Mouse (Mus musculus) embryonic facial prominence, embryonic 13.5 days (tissue): ENCODE measurements around the gene Ube2b. TPM values are rescaled to one million over a fixed set of nuclear protein-coding genes. Genes with fewer than 3 reads are reported as not detected.

Experiments
- ATAC-seq: fragments of 200-750 bp; cut with Nextera tagmentation; 2 replicates; pipeline ENCODE4 v1.8.0; 2017; ENCODE audit warnings: low read depth; ENCODE audit not compliant: insufficient number of reproducible peaks, insufficient read depth, low FRiP score, low TSS enrichment
- H3K27ac ChIP-seq: fragments of 300-500 bp; sonication (generic); 2 replicates; pipeline ENCODE4 v1.5.1; 2015; ENCODE audit warnings: moderate library complexity, mild to moderate bottlenecking, inconsistent platforms
- H3K27me3 ChIP-seq: fragments of 300-500 bp; sonication (generic); 2 replicates; pipeline ENCODE4 v1.6.1; 2015; ENCODE audit warnings: mild to moderate bottlenecking, inconsistent platforms
- H3K36me3 ChIP-seq: fragments of 300-500 bp; sonication (generic); 2 replicates; pipeline ENCODE4 v1.6.1; 2015; ENCODE audit warnings: mild to moderate bottlenecking, inconsistent platforms
- H3K4me1 ChIP-seq: fragments of 300-500 bp; sonication (generic); 2 replicates; pipeline ENCODE4 v1.6.1; 2015; ENCODE audit warnings: inconsistent platforms
- H3K4me2 ChIP-seq: fragments of 300-500 bp; sonication (generic); 2 replicates; pipeline ENCODE4 v1.6.1; 2015; ENCODE audit warnings: moderate library complexity, mild to moderate bottlenecking, inconsistent platforms
- H3K4me3 ChIP-seq: fragments of 300-500 bp; sonication (generic); 2 replicates; pipeline ENCODE4 v1.5.1; 2015; ENCODE audit warnings: mild to moderate bottlenecking, inconsistent platforms
- H3K9ac ChIP-seq: fragments of 300-500 bp; sonication (generic); 2 replicates; pipeline ENCODE4 v1.6.1; 2015; ENCODE audit warnings: mild to moderate bottlenecking, inconsistent platforms
- H3K9me3 ChIP-seq: fragments of 300-500 bp; sonication (generic); 2 replicates; pipeline ENCODE4 v1.6.1; 2016; ENCODE audit warnings: inconsistent platforms
- WGBS: fragments of 180-500 bp; shearing (Covaris S2); methylation state at CpG from one replicate; pipeline ENCODE4 v1.1.7; 2015; ENCODE audit warnings: mixed read lengths; 5-methylcytosine and 5-hydroxymethylcytosine counted together
- polyA plus RNA-seq: library from polyadenylated mRNA; unstranded; fragments of >200 nt; fragmentation: Nextera tagmentation; extraction: Ambion mirVana; gene quantifications from 2 replicates; pipeline ENCODE4 v1.2.1, GENCODE M21; 2015

Gene Ube2b
- polyA plus RNA-seq, 1 experiment from 2014 or later = 233 TPM

GRCm38 (mm10) chr11:52005586-52005985 lies 5.0 kb upstream of the Ube2b start:
- no peak for ATAC-seq
- Histone ChIP-seq H3K4me2 (peak overlapping the region; percentile 28; the same call in 1 of the 2 replicates), H3K36me3 (peaks cover 3% of the 10 kb centered on the region; the same call in 1 of the 2 replicates), H3K9ac (no peak overlapping the region), H3K27me3 (no peaks in the 10 kb centered on the region), H3K27ac (no peak overlapping the region), H3K4me1 (peaks cover 24% of the 10 kb centered on the region), H3K4me3 (0 out of 2 replicates have a peak overlapping the region, but pooled peaks have one; percentile 0), H3K9me3 (no peaks in the 10 kb centered on the region)
- WGBS = 61% methylated on average over 2 of the region's 2 CpGs

GRCm38 (mm10) chr11:52003772-52004528 lies 3.4 kb upstream of the Ube2b start, which contains the start of gene Cdkl3:
Gene Cdkl3, plus strand, starts transcription at chr11:52004221.
- peaks cover 27% of the 10 kb centered on the region for H3K4me1 ChIP-seq
- peak within 1 kb of the TSS; percentile 92 for H3K27ac ChIP-seq
- under 1% methylated on average over 51 of the region's 51 CpGs for WGBS
- H3K9me3 ChIP-seq = no peaks in the 10 kb centered on the region
- H3K9ac ChIP-seq = peak within 1 kb of the TSS; percentile 84
- H3K27me3 ChIP-seq = no peaks in the 10 kb centered on the region
- ATAC-seq = peak; percentile 89
- H3K36me3 ChIP-seq = no peaks in the 10 kb centered on the region
- H3K4me2 ChIP-seq = peak within 1 kb of the TSS; percentile 73
- peak within 1 kb of the TSS; percentile 73 for H3K4me3 ChIP-seq

- Histone ChIP-seq H3K9ac (peak overlapping the region; percentile 84), H3K4me1 (peaks cover 32% of the 10 kb centered on the region), H3K27me3 (no peaks in the 10 kb centered on the region), H3K27ac (peak overlapping the region; percentile 92), H3K4me3 (peak overlapping the region; percentile 73), H3K9me3 (no peaks in the 10 kb centered on the region), H3K36me3 (no peaks in the 10 kb centered on the region), H3K4me2 (peak overlapping the region; percentile 73)
- WGBS = 25% methylated on average over 4 of the region's 4 CpGs
- ATAC-seq = no peak
These were observed 2.9 kb upstream of the Ube2b start for GRCm38 (mm10) chr11:52003505-52003771.

GRCm38 (mm10) chr11:52002842-52003504 lies 2.4 kb upstream of the Ube2b start:
- H3K4me1 ChIP-seq = peaks cover 36% of the 10 kb centered on the region
- H3K27me3 ChIP-seq = no peaks in the 10 kb centered on the region
- H3K36me3 ChIP-seq = peaks cover 1% of the 10 kb centered on the region; the same call in 1 of the 2 replicates
- peak overlapping the region; percentile 73 for H3K4me3 ChIP-seq
- WGBS = 79% methylated on average over 13 of the region's 13 CpGs
- ATAC-seq = no peak
- H3K9me3 ChIP-seq = no peaks in the 10 kb centered on the region
- peak overlapping the region; percentile 84 for H3K9ac ChIP-seq
- peak overlapping the region; percentile 73 for H3K4me2 ChIP-seq
- H3K27ac ChIP-seq = peak overlapping the region; percentile 92

GRCm38 (mm10) chr11:52001861-52002260 lies 1.3 kb upstream of the Ube2b start:
- H3K9ac ChIP-seq = no peak overlapping the region
- no peak overlapping the region for H3K4me2 ChIP-seq
- H3K9me3 ChIP-seq = no peaks in the 10 kb centered on the region
- H3K36me3 ChIP-seq = peaks cover 12% of the 10 kb centered on the region
- no peak overlapping the region for H3K4me3 ChIP-seq
- 95% methylated on average over 8 of the region's 8 CpGs for WGBS
- peaks cover 46% of the 10 kb centered on the region for H3K4me1 ChIP-seq
- H3K27ac ChIP-seq = no peak overlapping the region
- no peak for ATAC-seq
- no peaks in the 10 kb centered on the region for H3K27me3 ChIP-seq

GRCm38 (mm10) chr11:52001341-52001740 lies 779 bp upstream of the Ube2b start:
- Histone ChIP-seq H3K9ac (0 out of 2 replicates have a peak overlapping the region, but pooled peaks have one; percentile 11), H3K4me1 (peaks cover 46% of the 10 kb centered on the region), H3K4me2 (peak overlapping the region; percentile 81), H3K9me3 (no peaks in the 10 kb centered on the region), H3K27me3 (no peaks in the 10 kb centered on the region), H3K27ac (peak overlapping the region; percentile 96), H3K4me3 (peak overlapping the region; percentile 99), H3K36me3 (peaks cover 18% of the 10 kb centered on the region)
- WGBS = 71% methylated on average over 10 of the region's 10 CpGs
- ATAC-seq = no peak

- Histone ChIP-seq H3K4me3 (peak overlapping the region; percentile 99), H3K9me3 (no peaks in the 10 kb centered on the region)
- under 1% methylated on average over 29 of the region's 29 CpGs for WGBS
These were observed 812 bp downstream of the Ube2b start for GRCm38 (mm10) chr11:51999611-52000289.

GRCm38 (mm10) chr11:51971644-51972043 lies 28.9 kb downstream of the Ube2b start:
- WGBS = 93% methylated on average over 6 of the region's 6 CpGs
- H3K36me3 ChIP-seq = peaks cover 59% of the 10 kb centered on the region

More at GRCm38 (mm10) chr11:51999611-52000289, 812 bp downstream of the Ube2b start:
- peak overlapping the region; percentile 96 for H3K27ac ChIP-seq
- peaks cover 33% of the 10 kb centered on the region for H3K36me3 ChIP-seq
- peaks cover 39% of the 10 kb centered on the region for H3K4me1 ChIP-seq
- H3K27me3 ChIP-seq = no peaks in the 10 kb centered on the region
- peak; percentile 43 for ATAC-seq
- peak overlapping the region; percentile 99 for H3K9ac ChIP-seq
- H3K4me2 ChIP-seq = peak overlapping the region; percentile 81

GRCm38 (mm10) chr11:51969511-51969910 lies 31.1 kb downstream of the Ube2b start:
- Histone ChIP-seq H3K27me3 (no peaks in the 10 kb centered on the region), H3K27ac (no peak overlapping the region), H3K4me2 (no peak overlapping the region), H3K9me3 (no peaks in the 10 kb centered on the region), H3K9ac (no peak overlapping the region), H3K4me3 (no peak overlapping the region), H3K36me3 (peaks cover 45% of the 10 kb centered on the region), H3K4me1 (peaks cover 14% of the 10 kb centered on the region)
- no peak for ATAC-seq
- 90% methylated on average over 2 of the region's 2 CpGs for WGBS

More at GRCm38 (mm10) chr11:51971644-51972043, 28.9 kb downstream of the Ube2b start:
- no peaks in the 10 kb centered on the region for H3K9me3 ChIP-seq
- no peaks in the 10 kb centered on the region for H3K27me3 ChIP-seq
- no peak overlapping the region for H3K27ac ChIP-seq
- H3K4me3 ChIP-seq = no peak overlapping the region
- no peak overlapping the region for H3K9ac ChIP-seq
- H3K4me1 ChIP-seq = peaks cover 14% of the 10 kb centered on the region
- no peak for ATAC-seq
- H3K4me2 ChIP-seq = no peak overlapping the region

GRCm38 (mm10) chr11:51968896-51969295 lies 31.7 kb downstream of the Ube2b start:
- H3K4me3 ChIP-seq = peak overlapping the region; percentile 1; the same call in 1 of the 2 replicates
- peaks cover 40% of the 10 kb centered on the region for H3K36me3 ChIP-seq
- no peaks in the 10 kb centered on the region for H3K27me3 ChIP-seq
- peaks cover 14% of the 10 kb centered on the region for H3K4me1 ChIP-seq
- H3K9me3 ChIP-seq = no peaks in the 10 kb centered on the region
- ATAC-seq = no peak
- peak overlapping the region; percentile 94 for H3K4me2 ChIP-seq
- WGBS = 92% methylated on average over 9 of the region's 9 CpGs
- H3K27ac ChIP-seq = no peak overlapping the region
- peak overlapping the region; percentile 44; the same call in 1 of the 2 replicates for H3K9ac ChIP-seq
